ENCODE assay signal across 23 mouse cellular contexts in the genomic region with DNA sequence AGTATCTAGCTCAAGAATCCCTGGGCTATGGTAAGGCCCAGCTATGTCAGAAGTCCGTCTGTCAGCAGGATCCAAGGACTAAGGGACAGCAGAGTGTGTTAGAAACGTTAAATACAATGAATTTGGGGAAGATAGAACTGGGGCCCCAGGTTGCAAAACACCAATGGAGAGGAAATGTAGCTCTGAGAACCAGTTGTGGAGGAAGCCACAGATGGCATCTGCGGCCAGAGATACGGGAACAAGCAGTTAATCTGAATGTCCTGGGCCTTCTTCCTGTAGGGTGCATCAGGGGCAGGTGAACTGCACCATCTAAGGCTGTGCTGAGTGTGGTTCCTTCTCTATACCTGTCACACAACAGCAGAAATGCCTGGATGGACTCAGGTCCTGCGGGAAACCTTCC. TPM values are rescaled to one million over a fixed set of nuclear protein-coding genes. Genes with fewer than 3 reads are reported as not detected.
DNase-seq lines count a peak whose midpoint lies in the region; ATAC-seq and TF ChIP-seq lines count a peak whose summit lies in the region.
"Had no signal": no experiment of that assay in that cellular context is flagged by ENCODE, and none has a peak within 500 bp of the region (broad histone marks: within the 10 kb centered on the region; RNA-seq: fewer than 3 reads in every experiment).

No protein-coding gene starts in this region.

- H3K4me2 ChIP-seq in liver, embryonic 11.5 days: peak overlapping the region; percentile 56
- H3K4me2 ChIP-seq in heart, embryonic 11.5 days: no peak overlapping the region
- H3K4me2 ChIP-seq: heart, embryonic 13.5 days; hindbrain, embryonic 12.5 days; limb, embryonic 12.5 days; neural tube, embryonic 15.5 days had no signal

- DNase-seq in layer of hippocampus, adult 2 months (ENCODE audit: low spot score in 2 of 2): no peak
- DNase-seq in layer of hippocampus, adult 9-11 months: no peak
- DNase-seq in G1E (ENCODE audit: low spot score): peak; percentile 50
- no peak for DNase-seq in liver, embryonic 11.5 days (ENCODE audit: low spot score)
- DNase-seq in kidney, adult 18-20 months: no peak
- no peak for DNase-seq in left cerebral cortex, adult 8-10 months (ENCODE audit: low spot score in 2 of 2)
- DNase-seq: cerebellum, adult 18-20 months; embryo, embryonic 11 days; forebrain, postnatal 0 days; gastrocnemius, postnatal 14 days; kidney, postnatal 25 days; lung, postnatal 10 days; spleen, adult 18-20 months had no signal

- peaks cover 85% of the 10 kb centered on the region for H3K36me3 ChIP-seq in G1E (replicated peaks)
- H3K36me3 ChIP-seq in liver, embryonic 11.5 days (ENCODE audit: control insufficient read depth, insufficient read depth, low read length): no peaks in the 10 kb centered on the region
- H3K36me3 ChIP-seq in heart, embryonic 11.5 days (ENCODE audit: control insufficient read depth, insufficient read depth, low read length): no peaks in the 10 kb centered on the region
- H3K36me3 ChIP-seq: heart, embryonic 13.5 days; hindbrain, embryonic 12.5 days; limb, embryonic 12.5 days; neural tube, embryonic 15.5 days had no signal

- ATAC-seq in G1E (ENCODE audit: extremely low read depth, insufficient number of reproducible peaks, low FRiP score, poor library complexity, severe bottlenecking): peak; percentile 71
- peak; percentile 74 for ATAC-seq in liver, embryonic 11.5 days (replicated peaks; ENCODE audit: low FRiP score)
- ATAC-seq in megakaryocyte-erythroid progenitor cell, adult 5-6 weeks (replicated peaks; ENCODE audit: low FRiP score, low TSS enrichment, poor library complexity, severe bottlenecking): peak; percentile 60
- ATAC-seq in heart, embryonic 11.5 days (replicated peaks; ENCODE audit: insufficient number of reproducible peaks, low FRiP score, low TSS enrichment): no peak
- ATAC-seq: forebrain, postnatal 0 days; intestine, embryonic 16.5 days had no signal

- H3K27ac ChIP-seq in layer of hippocampus, adult 2 months: peak overlapping the region; percentile 80
- peak overlapping the region; percentile 84 for H3K27ac ChIP-seq in liver, embryonic 11.5 days (ENCODE audit: low read depth, low read length)
- no peak overlapping the region for H3K27ac ChIP-seq in heart, embryonic 11.5 days (ENCODE audit: low read depth, low read length)
- H3K27ac ChIP-seq: heart, embryonic 13.5 days; hindbrain, embryonic 12.5 days; limb, embryonic 12.5 days; neural tube, embryonic 15.5 days had no signal

- no peaks in the 10 kb centered on the region for H3K27me3 ChIP-seq in G1E (ENCODE audit: insufficient read depth, low read length)
- no peaks in the 10 kb centered on the region for H3K27me3 ChIP-seq in liver, embryonic 11.5 days (replicated peaks; ENCODE audit: control insufficient read depth, insufficient read depth, low read length)
- H3K27me3 ChIP-seq in heart, embryonic 11.5 days (ENCODE audit: control insufficient read depth, insufficient read depth, low read length): 0 out of 2 replicates have a peak, but pooled peaks cover 2% of the 10 kb centered on the region
- H3K27me3 ChIP-seq: hindbrain, embryonic 12.5 days; neural tube, embryonic 15.5 days had no signal

- no peaks in the 10 kb centered on the region for H3K9me3 ChIP-seq in G1E (replicated peaks)
- H3K9me3 ChIP-seq in liver, embryonic 11.5 days (ENCODE audit: control insufficient read depth, low read length): no peaks in the 10 kb centered on the region
- no peaks in the 10 kb centered on the region for H3K9me3 ChIP-seq in heart, embryonic 11.5 days (replicated peaks; ENCODE audit: control insufficient read depth, low read length)
- H3K9me3 ChIP-seq: heart, embryonic 13.5 days; hindbrain, embryonic 12.5 days; limb, embryonic 12.5 days; neural tube, embryonic 15.5 days had no signal

- peak overlapping the region; percentile 45 for H3K9ac ChIP-seq in liver, embryonic 11.5 days (ENCODE audit: low read depth, low read length)
- no peak overlapping the region for H3K9ac ChIP-seq in heart, embryonic 11.5 days (ENCODE audit: low read depth, low read length)
- H3K9ac ChIP-seq: forebrain, postnatal 0 days; heart, embryonic 13.5 days; hindbrain, embryonic 12.5 days; limb, embryonic 12.5 days; neural tube, embryonic 15.5 days had no signal

- WGBS in liver, embryonic 11.5 days: 34% methylated on average over 5 of the region's 5 CpGs
- WGBS in heart, embryonic 11.5 days (ENCODE audit: insufficient replicate concordance): 49% methylated on average over 5 of the region's 5 CpGs

- no peak overlapping the region for H3K4me3 ChIP-seq in layer of hippocampus, adult 2 months
- H3K4me3 ChIP-seq in G1E (ENCODE audit: low read depth, low read length): peak overlapping the region; percentile 52; the same call in 1 of the 2 replicates
- H3K4me3 ChIP-seq in liver, embryonic 11.5 days (ENCODE audit: low read depth, low read length): no peak overlapping the region
- no peak overlapping the region for H3K4me3 ChIP-seq in heart, embryonic 11.5 days (ENCODE audit: low read depth, low read length)
- H3K4me3 ChIP-seq: heart, embryonic 13.5 days; hindbrain, embryonic 12.5 days; limb, embryonic 12.5 days; neural tube, embryonic 15.5 days had no signal

- H3K4me1 ChIP-seq in G1E (ENCODE audit: insufficient read depth, low read depth, low read length): peaks cover 96% of the 10 kb centered on the region
- peaks cover 49% of the 10 kb centered on the region for H3K4me1 ChIP-seq in liver, embryonic 11.5 days (replicated peaks; ENCODE audit: control insufficient read depth, insufficient read depth, low read length)
- H3K4me1 ChIP-seq in heart, embryonic 11.5 days (ENCODE audit: control insufficient read depth, insufficient read depth, low read length): no peaks in the 10 kb centered on the region
- H3K4me1 ChIP-seq: heart, embryonic 13.5 days; hindbrain, embryonic 12.5 days; limb, embryonic 12.5 days had no signal

- TF ChIP-seq CTCF in layer of hippocampus, adult 2 months (conservative IDR thresholded peaks at IDR 0.05): no peak
- TF ChIP-seq CTCF in G1E (IDR thresholded peaks at IDR 0.05; ENCODE audit: low read depth, low read length): no peak

RNA-seq across cellular contexts. Expression of a gene that starts 43.8 kb away (rescaled TPM):
- 10 to 100 TPM; 50.7 to 51.4 TPM for total RNA-seq in layer of hippocampus, adult 2 months (2021)
- total RNA-seq in G1E (2014; fragmentation: Nextera tagmentation) (154 and 161 TPM in 2 replicates), G1E (2017) (109 and 119 TPM in 2 replicates)
- 30.5 and 31.4 TPM in 2 replicates for polyA plus RNA-seq in G1E (2012)
- polyA plus RNA-seq in liver, embryonic 11.5 days (2014; fragmentation: Nextera tagmentation; extraction: Ambion mirVana): 5.4 and 7.0 TPM in 2 replicates
- 33.6 and 33.9 TPM in 2 replicates for total RNA-seq in megakaryocyte-erythroid progenitor cell, adult 5-6 weeks (2014; fragmentation: Nextera tagmentation)
- total RNA-seq in megakaryocyte-erythroid progenitor cell, adult 5-6 weeks (2017): 21.4 and 39.7 TPM in 2 replicates
- polyA plus RNA-seq in heart, embryonic 11.5 days (2014; fragmentation: Nextera tagmentation; extraction: Ambion mirVana): 1.3 and 1.7 TPM in 2 replicates
- 10 to 100 TPM; 26.4 to 28.1 (median 27.5) TPM for total RNA-seq in left cerebral cortex, adult 8-10 months (2022)

RNA-seq across cellular contexts. Expression of a gene that starts 52.7 kb away (rescaled TPM):
- total RNA-seq in layer of hippocampus, adult 2 months (2021): not detected
- total RNA-seq in G1E (2014; fragmentation: Nextera tagmentation): not detected in 2 replicates
- total RNA-seq in G1E (2017): 0.06 and 0.11 TPM in 2 replicates
- polyA plus RNA-seq in G1E (2012): not detected in 2 replicates
- polyA plus RNA-seq in liver, embryonic 11.5 days (2014; fragmentation: Nextera tagmentation; extraction: Ambion mirVana): 0.04 TPM in 1 of 2 replicates, not detected in the other
- total RNA-seq in megakaryocyte-erythroid progenitor cell, adult 5-6 weeks (2014; fragmentation: Nextera tagmentation): not detected in 2 replicates
- not detected in 2 replicates for total RNA-seq in megakaryocyte-erythroid progenitor cell, adult 5-6 weeks (2017)
- polyA plus RNA-seq in heart, embryonic 11.5 days (2014; fragmentation: Nextera tagmentation; extraction: Ambion mirVana): not detected in 2 replicates
- total RNA-seq in left cerebral cortex, adult 8-10 months (2022): not detected
- total RNA-seq: ES-E14; gastrocnemius, postnatal 14 days; layer of hippocampus, postnatal 25 days; midbrain, postnatal 0 days had no signal
- polyA plus RNA-seq: forebrain, postnatal 0 days; heart, embryonic 13.5 days; hindbrain, embryonic 12.5 days; limb, embryonic 12.5 days; midbrain, postnatal 0 days; neural tube, embryonic 15.5 days had no signal
